Mouse (Mus musculus) heart, postnatal 25 days (tissue): Measurements from ENCODE around the gene Abhd16b. TPM values are rescaled to one million over a fixed set of nuclear protein-coding genes. Genes with fewer than 3 reads are reported as not detected.
A peak's percentile ranks its signal among the peaks of the same experiment; 100 is the strongest.

Experiments
- DNase-seq: peaks from one replicate; pipeline ENCODE4 v3.0.0; 2022; ENCODE audit warnings: low spot score
- intact Hi-C: fragments of 180-260 bp; cut with DNase I; formaldehyde crosslinking; loops from one replicate; pipeline ENCODE4 v1.15.1; 2025
- total RNA-seq, 2 experiments: library from RNA; stranded (reverse); gene quantifications; 2 replicates each; pipeline ENCODE4 v1.2.3; 2021

The Abhd16b gene
- total RNA-seq, 2 experiments from 2014 or later = not detected

DNA sequence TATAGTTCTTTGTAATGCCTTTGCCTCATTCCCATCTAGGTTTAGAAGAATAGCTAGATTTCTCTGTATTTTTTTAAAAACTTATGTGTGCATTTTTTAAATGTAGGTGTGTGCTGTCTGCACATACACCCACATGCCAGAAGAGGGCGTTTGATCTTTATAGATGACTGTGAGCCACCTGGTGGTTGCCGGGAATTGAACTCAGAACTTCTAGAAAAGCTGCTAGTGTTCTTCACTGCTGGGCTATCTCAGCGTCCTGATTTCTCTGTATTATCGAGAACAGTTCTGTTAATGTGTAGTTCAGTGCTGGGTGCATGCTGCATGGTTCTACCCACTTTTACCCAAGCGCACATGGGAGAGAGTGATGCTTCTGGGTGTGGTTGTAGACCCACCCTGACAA lies 29.8 kb downstream of the Abhd16b start:
- intact Hi-C loops = loop anchor here (2.0 kb wide), 1 partner anchor 46 kb away; no protein-coding TSS in a partner anchor
- DNase-seq = no peak

DNA sequence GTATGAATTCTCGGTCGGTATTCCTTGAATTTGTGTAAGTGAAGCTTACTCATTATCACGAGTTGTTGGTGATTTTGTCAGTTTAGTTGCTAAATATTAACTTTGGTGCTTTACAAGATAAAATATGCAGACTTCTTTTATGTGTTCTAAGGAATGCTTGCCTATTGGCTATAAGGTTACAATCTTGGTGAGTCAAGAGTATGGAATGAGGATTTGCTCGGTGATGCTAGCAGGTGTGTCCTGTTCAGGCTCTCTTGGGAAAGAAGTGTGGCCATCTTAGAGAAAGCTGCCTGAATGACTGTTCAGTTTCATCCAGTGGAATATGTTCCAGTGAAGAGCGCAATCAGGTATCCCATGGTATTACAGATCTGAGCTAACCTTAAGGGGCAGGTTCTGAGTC lies 32.5 kb downstream of the Abhd16b start:
- no peak for DNase-seq
- intact Hi-C loops = no loop called here

DNA sequence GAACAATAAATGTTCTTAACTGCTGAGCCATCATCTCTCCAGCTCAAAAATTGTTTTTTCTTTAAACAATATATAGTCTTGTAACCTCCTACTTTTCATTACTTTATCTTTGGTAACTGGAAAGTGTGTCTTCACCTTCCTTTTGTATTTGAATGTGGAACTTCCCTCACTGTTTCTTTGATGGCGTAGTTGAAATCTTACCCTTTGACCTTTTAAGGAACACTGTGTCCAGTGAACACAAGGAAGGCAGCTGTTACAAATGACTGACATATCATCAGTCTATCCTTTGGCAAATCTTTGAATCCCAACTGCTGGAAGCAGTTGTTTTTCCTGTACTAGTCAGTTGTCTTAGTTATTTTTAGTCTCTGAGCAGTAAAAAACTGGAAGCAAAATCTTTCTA lies 36.1 kb downstream of the Abhd16b start:
- DNase-seq = no peak
- intact Hi-C loops = no loop called here

DNA sequence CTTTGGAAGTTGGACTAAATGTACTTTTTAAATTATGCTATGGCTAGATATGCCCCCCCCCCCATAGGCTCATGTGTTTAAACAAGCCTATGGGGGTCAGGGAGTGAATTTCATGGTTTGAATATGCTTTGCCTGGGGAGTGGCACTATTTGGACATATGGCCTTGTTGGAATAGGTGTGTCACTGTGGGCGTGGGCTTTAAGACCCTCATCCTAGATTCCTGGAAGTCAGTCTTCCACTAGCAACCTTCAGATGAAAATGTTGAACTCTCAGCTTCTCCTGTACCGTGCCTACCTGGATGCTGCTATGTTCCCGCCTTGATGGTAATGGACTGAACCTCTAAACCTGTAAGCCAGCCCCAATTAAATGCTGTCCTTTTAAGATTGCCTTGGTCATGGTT lies 39.6 kb downstream of the Abhd16b start:
- intact Hi-C loops = no loop called here

DNA sequence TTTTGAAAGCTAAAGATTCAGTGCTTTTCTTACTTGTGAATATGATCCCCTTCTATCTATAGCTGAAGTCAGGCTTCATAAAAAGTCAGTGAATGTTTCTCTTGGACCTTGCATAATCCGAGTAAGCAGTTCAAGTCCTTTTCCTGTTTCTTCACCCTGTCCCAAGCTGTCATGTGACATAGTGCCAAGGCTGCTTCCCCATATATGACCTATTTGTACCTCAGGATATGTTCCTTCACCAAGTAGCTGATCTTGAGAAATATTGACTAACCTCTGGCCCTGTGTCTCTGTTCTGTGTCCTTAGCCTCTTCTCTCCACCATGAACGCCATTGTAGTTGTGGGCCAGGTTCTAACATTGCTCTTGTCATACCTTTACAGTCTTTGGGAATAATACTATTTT lies 43.4 kb downstream of the Abhd16b start:
- DNase-seq = no peak

More for the DNA sequence above, 39.6 kb downstream of the Abhd16b start:
- DNase-seq = no peak

DNA sequence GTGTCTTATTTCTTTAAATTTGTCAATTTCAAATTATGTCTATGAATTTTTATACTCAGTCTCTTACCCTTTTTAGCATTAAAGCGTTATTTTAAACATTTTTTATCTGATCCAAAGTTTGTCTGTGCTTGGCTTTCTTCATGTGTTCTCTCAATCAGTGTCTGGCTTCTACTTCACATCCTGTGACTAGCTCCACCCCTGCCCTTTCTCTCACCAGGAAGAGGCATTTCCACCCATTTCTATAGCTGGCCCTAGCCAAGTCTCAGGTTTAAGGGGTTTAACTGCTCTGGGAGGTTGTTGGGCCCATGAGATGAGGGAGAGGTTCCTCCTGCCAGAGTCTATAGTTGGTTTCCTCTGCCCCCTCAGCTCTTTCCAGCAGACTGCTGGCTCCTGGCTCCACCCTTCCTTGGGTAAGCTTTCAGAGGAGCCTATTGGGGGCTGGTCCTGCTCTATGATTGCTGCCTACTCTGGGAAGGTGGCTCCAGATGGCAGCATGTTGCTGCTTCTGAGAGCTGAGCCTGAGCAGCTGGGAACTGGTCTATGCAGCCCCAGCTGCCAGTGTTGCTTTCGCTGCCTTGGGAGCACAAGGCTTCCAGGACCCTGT lies 44.5 kb downstream of the Abhd16b start:
- intact Hi-C loops = no loop called here
- DNase-seq = peak; percentile 12

More for the DNA sequence above, 43.4 kb downstream of the Abhd16b start:
- intact Hi-C loops = no loop called here

DNA sequence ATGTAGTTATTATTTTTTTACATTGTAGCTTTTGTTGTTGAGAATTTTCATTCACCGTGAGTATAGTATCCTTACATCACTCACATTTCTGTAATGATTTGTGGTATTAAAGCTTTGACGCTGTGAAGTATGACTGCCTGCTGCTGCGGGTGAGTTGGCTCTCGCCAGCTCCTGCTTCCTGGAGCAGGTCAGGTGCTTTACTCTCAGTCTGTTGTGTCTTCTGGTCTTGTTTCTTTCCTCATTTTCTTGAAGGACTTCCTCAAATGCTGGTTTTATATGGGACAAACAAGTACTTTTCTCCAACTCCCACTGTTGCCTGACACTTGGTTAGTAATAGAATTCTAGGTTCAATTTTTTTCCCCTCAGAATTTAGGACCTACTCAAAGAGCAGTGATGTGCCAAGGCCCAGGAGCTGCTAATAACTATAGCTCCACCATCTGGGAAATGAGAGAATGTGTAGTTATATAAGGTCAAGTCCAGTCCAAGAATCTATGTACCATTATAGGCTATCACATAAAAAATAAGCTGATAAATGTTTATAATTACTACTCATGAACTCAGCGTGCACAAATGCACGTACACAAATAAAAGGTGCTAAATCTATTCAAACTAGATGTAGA lies 48.9 kb downstream of the Abhd16b start:
- intact Hi-C loops = no loop called here

More for the DNA sequence above, 48.9 kb downstream of the Abhd16b start:
- DNase-seq = no peak

Other genes starting within 250 kb of the Abhd16b start
- 10 to 100 TPM in 1 of 2 experiments, 1 to 10 TPM in 1; 8.5 to 10.5 TPM for gene Gmeb2, start 205.2 kb upstream of the Abhd16b start, total RNA-seq
- gene Stmn3, start 178.7 kb upstream of the Abhd16b start, total RNA-seq = under 1 TPM; 0.45 to 0.52 TPM
- 10 to 100 TPM; 13.2 to 13.4 TPM for gene Rtel1, start 173.5 kb upstream of the Abhd16b start, total RNA-seq
- 10 to 100 TPM; 18.3 to 21.2 TPM for gene Zgpat, start 128.3 kb upstream of the Abhd16b start, total RNA-seq
- 10 to 100 TPM; 54.3 to 54.9 TPM for gene Arfrp1, start 127.8 kb upstream of the Abhd16b start, total RNA-seq
- gene Lime1, start 113.1 kb upstream of the Abhd16b start, total RNA-seq = 1 to 10 TPM; 7.0 to 7.4 TPM
- 10 to 100 TPM; 10.1 to 14.2 TPM for gene Zbtb46, start 33.8 kb upstream of the Abhd16b start, total RNA-seq
- 10 to 100 TPM; 59.7 to 66.0 TPM for gene Tpd52l2, start 3.9 kb downstream of the Abhd16b start, total RNA-seq
- gene Dnajc5, start 27.3 kb downstream of the Abhd16b start, total RNA-seq = 10 to 100 TPM; 65.4 to 67.8 TPM
- gene Uckl1, start 91.7 kb downstream of the Abhd16b start, total RNA-seq = 10 to 100 TPM; 39.0 to 46.7 TPM
- gene Prpf6, start 98.7 kb downstream of the Abhd16b start, total RNA-seq = 10 to 100 TPM; 29.2 to 32.7 TPM
- 10 to 100 TPM; 18.3 to 18.7 TPM for gene Zfp512b, start 99.6 kb downstream of the Abhd16b start, total RNA-seq
- 1 to 10 TPM; 1.2 to 1.4 TPM for gene Samd10, start 106.0 kb downstream of the Abhd16b start, total RNA-seq
- not detected for gene Gm29797, start 163.8 kb downstream of the Abhd16b start, total RNA-seq
- 10 to 100 TPM; 40.2 to 56.9 TPM for gene Sox18, start 178.4 kb downstream of the Abhd16b start, total RNA-seq
- gene Tcea2, start 187.1 kb downstream of the Abhd16b start, total RNA-seq = 1 to 10 TPM; 5.8 to 6.4 TPM
- 1 to 10 TPM; 5.8 to 7.7 TPM for gene Rgs19, start 200.8 kb downstream of the Abhd16b start, total RNA-seq
- gene Lkaaear1, start 205.2 kb downstream of the Abhd16b start, total RNA-seq = not detected
- gene Oprl1, start 221.8 kb downstream of the Abhd16b start, total RNA-seq = not detected